Mouse (Mus musculus): ENCODE measurements around the gene Alkbh2. TPM values are rescaled to one million over a fixed set of nuclear protein-coding genes. Genes with fewer than 3 reads are reported as not detected.

Gene Alkbh2
- 10 to 100 TPM in 3 of 4 experiments, 1 to 10 TPM in 1; 5.8 to 13.5 (median 11.7) TPM for total RNA-seq (2022)

GRCm38 (mm10) chr5:114127374-114128349, at the start of gene Alkbh2:
Alkbh2 (minus strand) TSS chr5:114128218.
- peak; percentile 66 for DNase-seq

DNA sequence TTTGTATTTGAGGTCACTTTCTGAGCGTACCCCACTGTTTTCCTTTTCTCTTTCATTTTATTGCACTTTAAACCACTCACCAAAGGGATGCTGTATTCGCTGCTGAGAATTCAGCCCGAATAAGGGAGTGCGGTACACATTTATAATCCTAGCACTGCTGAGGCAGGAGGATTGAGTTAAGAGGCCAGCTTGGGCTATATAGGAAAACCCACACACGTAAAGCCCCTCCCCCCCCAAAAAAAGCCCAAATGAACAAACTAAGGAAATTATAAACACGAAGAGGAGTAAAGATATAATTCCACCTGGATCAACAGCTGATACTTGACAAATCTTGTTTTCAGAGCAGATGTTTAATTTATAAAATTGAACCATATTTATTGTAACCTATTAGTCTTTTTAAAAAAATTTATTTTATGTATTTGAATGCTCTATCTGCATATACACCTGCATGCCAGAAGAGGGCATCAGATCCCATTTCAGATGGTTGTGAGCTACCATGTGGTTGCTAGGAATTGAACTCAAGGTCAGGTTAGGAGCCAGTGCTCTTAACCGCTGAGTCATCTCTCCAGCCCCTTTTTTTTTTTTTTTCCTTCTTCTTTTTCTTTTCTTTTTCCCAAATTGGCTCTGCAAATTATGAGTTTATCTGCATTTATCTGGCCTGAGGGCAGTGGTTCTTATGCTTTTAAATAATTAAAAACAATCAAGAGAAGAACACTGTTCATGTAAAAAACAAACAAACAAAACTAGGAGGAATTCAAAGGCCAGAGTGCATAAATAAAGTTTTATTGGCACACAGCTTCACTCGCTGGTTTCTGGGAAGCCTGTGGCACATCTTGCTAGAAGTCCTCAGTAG, 48.8 kb upstream of the Alkbh2 start:
- no peak for DNase-seq

- peak; percentile 98 for DNase-seq
Observed at GRCm38 (mm10) chr5:114175596-114176171, 47.7 kb upstream of the Alkbh2 start.

- DNase-seq, result no peak
Observed at GRCm38 (mm10) chr5:114174639-114175038, 46.6 kb upstream of the Alkbh2 start.

DNA sequence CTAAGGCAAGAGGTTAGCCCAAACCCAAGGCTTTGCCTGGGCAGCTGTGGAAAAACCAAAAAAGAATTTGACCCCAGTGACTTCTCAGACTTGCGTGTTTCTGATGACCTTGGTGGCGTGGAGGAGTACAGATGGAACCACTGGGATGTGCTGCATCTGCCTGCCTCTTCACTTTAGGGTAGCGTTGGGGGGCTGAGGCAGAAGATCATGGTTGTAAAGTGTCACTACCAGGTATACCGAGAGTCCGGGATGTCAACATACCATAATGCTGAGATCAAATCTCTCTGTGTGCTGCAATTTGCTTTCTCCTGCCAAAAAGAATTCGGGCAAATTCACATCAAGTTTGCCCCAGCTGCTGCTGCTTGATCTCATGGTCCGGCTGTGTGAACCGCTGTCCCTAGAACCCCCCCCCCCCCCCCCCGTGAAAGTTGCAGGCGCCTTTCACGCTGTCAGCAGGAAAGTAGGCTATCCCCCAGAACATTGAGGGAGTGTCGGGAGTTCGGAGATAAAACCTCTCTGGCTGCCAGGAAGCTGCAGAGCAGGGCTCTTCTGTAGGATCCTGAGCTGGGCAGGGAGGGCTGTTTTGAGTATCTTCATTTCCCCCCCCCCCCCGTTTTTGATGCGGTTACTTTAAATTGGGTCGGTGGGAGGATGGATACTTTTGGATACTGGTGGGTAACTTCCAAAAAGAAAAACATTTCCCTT, 46.0 kb upstream of the Alkbh2 start:
- DNase-seq, result no peak

GRCm38 (mm10) chr5:114173458-114173857, 45.4 kb upstream of the Alkbh2 start:
- DNase-seq, result no peak

DNA sequence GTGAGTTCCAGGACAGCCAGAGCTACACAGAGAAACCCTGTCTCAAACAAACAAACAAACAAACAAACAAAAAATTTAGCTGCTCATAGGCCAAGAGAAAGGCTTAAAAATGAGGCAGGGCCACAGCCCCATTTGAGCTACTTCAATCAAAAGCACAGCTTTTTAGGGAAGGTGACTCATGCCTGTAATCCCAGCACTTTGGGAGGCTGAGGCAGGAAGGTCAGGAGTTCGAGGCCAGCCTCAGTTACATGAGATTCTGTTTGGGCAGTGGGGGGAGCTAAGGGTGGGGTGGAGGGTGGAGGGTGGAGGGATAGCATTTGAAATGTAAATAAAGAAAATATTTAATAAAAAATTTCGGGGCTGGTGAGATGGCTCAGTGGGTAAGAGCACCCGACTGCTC, 44.9 kb upstream of the Alkbh2 start:
- DNase-seq, result no peak

GRCm38 (mm10) chr5:114170345-114170744, 42.3 kb upstream of the Alkbh2 start:
- no peak for DNase-seq

GRCm38 (mm10) chr5:114163117-114163696, 35.2 kb upstream of the Alkbh2 start:
- no peak for DNase-seq

GRCm38 (mm10) chr5:114162106-114162815, 34.2 kb upstream of the Alkbh2 start:
- no peak for DNase-seq

GRCm38 (mm10) chr5:114161424-114161823, 33.4 kb upstream of the Alkbh2 start:
- no peak for DNase-seq

DNA sequence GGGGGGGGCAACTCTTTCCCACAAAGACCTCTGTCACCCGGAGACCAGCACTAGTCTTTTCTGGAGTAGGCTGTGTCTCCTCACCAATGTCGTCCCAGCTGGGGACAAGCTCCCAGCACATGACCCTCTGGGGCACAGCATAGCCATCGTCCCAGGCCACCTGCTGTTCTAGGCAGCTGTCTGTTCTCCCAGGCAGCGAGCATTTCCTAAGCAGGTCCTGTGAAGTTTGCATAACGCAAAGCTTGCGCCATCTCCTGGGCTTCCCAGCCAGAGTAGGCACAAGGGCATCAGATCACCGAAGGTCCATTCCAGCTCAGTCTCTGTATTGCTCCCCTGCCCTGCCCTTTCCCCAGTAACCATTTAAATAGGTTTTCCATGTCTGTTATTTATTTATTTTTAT, 29.2 kb upstream of the Alkbh2 start:
- DNase-seq, result no peak

DNA sequence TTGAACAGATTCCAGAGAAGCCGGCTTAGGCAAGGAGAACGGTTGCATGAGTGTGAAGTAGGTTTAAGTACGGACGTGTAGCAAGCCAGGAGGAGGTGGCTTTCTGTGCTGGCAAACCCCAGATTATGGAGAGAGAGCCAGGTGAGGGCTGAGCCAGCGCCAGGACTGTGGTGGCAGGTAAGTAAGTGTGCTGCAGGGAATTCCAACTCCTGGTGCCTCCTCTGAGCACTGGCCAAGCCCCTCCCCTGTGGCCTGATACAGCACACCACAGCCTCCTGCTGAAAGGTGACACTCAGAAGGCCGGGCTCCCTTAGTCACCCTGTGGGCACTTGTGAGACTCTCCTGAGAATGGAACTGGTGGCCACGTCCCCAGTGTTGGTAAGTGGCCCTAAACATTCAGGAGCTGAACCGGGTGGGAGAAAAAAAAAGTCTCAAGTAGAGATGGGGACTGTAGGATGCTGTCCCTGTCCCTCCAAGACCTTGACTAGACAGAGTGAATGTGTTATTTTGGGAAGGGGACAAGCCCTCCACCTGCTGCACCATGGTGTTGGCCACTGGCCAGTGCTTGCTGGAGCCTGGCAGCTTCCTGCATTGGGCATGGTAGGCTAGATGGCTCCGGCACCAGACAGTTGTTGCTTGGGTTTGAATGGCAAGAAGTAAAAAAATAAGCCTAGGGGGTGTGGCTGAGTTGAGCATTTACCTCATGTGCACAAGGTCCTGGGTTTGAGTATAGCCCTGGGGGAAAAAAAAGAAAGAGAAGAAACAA, 27.3 kb upstream of the Alkbh2 start:
- no peak for DNase-seq

GRCm38 (mm10) chr5:114154765-114155164, 26.7 kb upstream of the Alkbh2 start:
- no peak for DNase-seq

DNA sequence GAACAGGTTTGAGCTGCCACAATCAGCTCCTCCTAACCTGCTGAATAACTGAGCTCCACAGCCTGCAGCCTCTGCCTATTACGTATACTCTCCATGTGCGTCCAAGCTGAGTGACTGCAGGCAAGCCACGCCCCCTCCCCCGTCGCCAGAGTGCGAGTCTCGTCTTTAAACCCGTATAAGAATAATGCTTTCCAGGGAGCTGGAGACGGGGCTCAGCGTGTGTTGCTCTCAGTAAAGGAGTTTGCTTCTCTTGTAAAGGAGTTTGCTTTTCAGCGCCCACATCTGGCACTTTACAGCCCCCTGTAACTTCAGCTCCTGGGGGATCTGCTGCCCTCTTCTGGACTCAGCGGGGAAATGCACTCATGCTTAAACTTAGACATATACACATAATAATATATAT, 25.5 kb upstream of the Alkbh2 start:
- no peak for DNase-seq

DNA sequence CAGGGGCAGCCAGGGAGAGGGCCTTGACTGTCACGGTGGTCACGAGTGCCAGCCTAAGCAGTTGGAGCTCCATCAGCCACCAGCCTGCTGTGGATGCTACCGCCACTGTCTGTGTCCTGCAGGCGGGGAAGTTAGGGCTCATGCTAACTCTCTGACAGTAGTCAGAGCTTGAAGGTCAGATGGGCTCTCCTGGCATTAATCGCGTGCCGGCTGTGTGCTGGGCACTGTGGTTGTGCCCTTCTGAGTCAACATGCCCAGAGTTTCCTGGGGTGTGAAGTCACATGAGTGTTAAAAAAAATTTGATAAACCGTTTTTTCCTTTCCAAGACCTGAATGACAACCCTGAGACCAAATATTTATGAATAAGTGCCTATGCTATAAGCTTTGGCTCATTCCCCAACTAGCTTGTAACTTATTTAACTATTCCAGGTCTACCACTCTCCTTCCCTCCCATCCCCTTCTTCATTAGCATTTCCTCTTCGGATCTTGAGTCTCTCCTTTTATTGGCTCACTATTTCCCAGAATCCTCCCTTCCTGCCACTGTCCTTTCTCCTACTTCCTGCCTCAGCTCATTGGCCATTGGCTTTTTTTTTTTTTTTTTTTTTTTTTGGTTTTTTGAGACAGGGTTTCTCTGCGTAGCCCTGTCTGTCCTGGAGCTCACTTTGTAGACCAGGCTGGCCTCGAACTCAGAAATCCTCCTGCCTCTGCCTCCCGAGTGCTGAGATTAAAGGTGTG, 24.5 kb upstream of the Alkbh2 start:
- no peak for DNase-seq

DNA sequence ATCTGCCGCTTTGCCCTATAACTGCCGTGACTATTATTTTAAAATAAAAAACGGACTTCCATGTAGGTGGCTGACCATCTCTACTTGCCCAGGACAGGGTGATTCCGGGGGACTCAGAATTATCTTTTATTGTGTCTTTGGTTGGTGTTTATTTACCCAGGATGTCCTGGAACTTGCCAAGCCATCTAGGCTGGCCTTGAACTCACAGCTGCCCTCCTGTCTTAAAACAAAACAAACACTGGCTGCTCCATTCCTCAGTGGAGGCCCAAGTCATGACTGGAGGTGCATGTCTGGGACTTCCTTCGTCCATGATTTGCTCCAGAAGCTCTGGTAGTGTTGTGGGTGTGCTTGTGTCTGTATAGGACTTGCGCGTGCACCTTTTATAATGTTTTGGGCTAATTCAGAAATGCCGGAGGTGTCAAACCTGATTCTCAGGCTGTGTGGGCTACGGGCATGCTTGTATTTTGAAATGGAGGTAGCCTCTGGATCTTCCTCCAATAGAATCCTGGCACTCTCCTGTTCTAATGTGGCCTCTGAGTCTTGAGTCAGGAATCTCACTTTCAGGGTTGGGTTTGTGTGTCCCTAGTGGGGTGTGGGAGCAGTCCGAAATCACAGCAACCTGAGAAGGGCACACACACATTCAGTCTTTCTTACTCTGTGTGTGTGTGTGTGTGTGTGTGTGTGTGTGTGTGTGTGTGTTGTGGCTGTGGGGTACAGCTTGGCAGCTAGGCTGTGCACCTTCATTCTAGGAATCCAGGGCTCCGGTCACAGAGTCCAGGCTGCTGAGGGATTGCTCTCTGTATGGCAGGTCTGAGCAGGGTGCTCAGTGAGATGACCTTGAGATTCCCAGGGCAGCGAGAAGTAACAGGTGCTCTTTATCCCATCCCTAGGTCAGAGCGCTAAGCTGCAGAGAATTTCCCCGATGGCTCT, 19.3 kb upstream of the Alkbh2 start:
- DNase-seq, result no peak
